Mouse (Mus musculus) kidney, adult 18-20 months (tissue): Measurements from ENCODE around the gene Rap1a.

ENCODE experiments used
- DNase-seq: peaks from one replicate; pipeline ENCODE4 v3.0.0; 2021

The Rap1a gene

DNA sequence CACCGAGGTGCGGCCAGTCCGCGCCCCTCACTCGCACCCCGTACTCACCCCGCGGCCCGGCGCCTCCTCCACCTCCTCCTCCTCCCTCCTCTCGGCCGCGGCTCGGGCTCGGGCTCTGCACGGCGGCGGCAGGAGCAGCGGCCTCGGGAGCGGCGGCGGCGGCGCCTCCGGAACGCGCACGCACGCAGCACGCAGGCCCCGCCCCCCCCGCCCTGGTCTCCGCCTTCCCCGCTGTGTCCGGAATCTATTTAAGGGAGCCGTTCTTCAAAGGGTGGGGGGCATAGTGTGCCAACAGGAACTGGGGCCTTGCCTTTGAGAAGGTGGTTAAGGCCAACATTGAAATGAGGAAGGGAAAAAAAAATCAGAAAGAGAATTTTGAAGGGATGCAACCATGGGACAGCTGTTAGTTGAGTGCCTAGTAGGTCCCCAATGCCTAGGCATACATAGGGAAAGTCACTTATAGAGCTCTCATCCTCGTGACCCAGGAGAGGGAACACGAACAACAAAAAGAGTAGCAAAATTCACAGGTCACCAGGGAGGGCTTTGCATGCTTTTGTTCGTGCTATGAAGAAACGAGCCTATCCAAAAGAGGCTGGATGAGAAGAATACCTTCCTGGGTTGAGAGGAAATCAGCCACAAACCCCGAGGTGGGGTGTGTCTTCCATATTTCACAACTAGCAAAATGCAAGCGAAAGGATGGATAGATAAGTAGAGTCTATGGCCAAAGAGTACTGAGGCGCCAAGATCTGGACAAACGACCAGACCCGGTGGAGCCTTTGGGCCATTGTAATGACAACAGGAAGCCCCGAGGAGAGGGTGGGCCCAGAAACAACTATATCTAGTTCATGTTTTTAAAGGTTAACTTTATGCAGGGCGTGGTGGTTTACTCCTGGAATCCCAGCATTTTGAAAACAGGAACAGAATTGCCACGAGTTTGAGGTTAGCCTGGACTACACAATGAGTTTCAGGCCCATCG lies at the start of gene Rap1a:
Gene Rap1a, minus strand, starts transcription at position 146 of the 976 bp plus-strand sequence.
- peak; percentile 82 for DNase-seq

DNA sequence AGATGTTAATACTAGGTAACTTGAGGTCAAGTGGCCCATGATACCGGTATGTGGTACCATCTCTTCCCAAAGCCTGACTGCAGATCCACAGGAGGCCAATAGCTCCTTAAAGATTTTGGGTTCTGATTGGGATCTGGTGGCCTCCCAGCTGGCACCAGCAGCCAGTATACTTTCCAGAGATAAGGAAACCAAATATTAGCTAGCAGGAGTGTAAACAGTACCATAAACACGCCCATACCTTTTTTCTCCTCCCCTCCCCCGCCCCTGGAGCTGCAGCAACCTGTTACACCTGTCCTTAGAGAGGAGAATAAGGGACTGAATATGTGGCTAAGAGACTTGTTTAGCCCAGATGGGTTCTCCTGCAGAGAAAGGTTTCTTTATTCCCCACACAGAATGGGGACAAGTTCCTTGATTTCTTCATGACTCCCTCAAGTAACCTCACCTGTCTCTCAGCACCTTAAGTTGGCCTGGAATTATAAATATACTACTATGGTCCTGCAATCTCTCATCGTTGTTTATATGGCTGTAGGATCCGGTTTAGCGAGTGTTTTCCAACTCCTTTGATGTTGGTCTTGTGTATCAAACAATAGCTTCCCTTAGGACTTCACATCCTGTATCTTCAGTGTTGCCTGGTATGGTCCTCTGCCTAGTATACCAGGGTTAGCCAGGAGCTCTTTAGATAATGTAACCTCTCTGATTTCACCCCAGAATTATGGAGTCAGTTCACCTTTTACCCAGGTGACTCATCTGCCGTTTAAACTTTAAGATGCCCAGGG lies 45.3 kb upstream of the Rap1a start:
- DNase-seq: no peak

DNA sequence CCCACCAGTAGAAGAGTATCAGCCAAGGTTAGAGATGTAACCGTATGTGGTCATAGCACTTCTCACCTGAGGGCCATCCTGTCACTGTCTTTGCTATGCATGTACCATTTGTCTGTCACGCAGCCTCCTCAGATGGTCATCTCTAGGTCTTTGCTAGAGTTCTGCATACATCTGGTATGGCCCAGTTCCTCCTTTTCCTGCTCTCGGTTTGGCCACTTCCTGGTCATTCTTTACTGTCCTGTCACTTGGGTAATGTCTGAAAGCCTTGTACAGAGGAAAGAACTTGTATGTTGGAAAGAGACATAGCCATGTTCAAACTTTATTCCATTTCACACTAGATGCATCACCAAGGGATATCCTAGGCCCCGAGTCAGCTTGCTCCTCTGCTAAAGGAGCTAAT lies 38.7 kb upstream of the Rap1a start:
- no peak for DNase-seq

DNA sequence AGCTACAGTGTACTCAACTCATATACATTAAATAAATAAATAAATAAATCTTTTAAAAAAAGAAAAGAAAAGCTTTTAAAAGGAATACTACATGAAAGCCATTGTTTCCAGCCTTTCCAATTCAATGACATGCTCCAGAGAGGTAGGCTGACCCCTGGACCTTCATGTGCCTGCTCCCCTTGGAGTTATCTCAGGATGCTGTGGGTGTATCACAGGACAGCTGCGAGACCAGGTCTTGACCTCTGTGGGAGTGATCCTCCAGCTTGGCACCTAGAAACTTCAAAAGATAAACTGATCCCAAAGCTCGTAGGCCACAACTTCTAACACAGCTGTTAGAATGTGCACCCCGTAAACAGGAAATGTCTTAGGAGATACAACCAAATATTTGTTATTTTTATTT lies 37.5 kb upstream of the Rap1a start:
- no peak for DNase-seq

DNA sequence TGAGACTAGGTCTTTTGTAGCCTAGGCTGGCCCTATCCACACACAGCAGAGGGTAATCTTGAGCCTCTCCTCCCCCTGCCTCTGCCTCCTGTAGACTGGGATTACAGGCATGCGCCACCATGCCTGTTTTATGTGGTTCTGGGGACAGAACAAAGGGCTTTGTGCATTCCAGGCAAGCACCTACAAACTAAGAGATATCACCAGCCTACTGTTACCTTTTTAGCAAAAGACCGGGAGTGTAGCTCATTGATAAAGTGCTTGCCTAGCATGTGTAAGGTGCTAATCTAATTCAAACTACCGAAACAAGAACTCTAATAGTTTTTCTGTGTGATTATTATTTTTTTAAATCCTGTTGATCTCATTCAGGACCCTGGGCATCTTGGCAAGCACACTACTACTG lies 35.7 kb upstream of the Rap1a start:
- DNase-seq: no peak

DNA sequence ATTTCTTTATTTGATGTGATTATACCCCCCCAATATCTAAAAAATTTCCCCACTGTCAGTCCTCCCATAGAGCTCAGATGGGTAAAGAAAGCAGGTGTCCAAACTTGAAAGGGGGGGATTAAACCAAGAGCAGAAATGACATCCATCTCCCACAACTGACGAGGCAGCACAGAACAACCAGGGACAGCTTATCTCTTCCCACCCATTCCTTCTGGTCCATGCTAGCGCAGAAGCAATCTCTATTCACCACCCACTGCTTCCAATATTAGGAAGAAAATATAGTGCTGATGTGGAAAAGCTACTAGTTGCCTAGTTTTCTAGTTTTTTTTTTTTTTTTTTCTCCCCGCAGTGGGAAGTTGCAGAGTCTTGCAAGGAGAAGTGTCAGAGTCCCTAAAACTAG lies 34.7 kb upstream of the Rap1a start:
- no peak for DNase-seq

DNA sequence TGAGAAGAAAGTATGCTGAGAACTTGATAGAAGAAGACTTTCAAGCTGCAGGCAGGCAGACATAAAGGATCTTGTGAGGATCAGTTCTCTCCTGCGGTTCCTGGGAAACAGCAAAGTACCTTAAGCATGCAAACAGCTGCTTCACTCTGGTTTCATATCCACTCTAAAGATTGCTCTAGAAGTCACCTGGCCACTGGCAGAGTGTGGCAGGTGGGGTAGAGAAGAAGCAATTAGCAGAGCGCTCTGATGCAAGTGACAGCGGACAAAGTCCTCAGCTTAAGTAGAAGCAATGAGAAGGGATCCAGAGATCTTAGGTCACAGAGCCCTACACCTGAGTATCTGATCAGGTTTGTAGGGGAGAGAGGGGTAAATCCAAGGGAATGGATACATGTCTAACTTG lies 30.4 kb upstream of the Rap1a start:
- no peak for DNase-seq

DNA sequence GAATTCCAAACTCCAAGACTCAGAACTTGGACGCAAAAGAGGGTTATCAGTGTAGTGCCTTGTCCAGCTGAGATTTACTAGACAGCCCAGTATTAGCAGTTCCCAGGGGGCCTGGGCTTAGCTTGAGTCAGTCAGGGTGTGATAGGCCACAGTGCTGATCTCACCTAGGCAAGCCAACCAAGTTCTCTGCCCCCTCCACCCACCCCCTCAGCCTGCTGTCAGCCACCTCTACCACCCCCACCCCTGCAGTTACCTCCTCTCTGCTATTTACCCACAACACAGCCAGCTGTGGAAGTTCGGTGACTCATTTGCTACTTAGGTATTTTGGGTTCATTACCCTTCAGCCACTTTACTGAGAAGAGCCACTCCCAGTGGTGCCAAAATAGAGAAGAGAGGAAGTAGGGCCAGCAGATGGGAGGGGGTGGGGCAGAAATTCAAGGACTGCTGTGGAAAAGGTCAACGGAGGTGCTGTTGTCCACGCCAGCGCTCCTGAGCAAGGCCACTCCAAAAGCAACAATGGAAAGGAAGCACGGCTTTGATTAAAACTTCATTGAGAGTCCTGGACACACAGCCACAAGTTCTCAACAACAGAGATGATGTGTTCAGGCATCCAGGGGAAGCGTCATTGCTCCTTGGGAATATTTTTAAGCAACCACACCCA lies 24.5 kb upstream of the Rap1a start:
- peak; percentile 11 for DNase-seq

DNA sequence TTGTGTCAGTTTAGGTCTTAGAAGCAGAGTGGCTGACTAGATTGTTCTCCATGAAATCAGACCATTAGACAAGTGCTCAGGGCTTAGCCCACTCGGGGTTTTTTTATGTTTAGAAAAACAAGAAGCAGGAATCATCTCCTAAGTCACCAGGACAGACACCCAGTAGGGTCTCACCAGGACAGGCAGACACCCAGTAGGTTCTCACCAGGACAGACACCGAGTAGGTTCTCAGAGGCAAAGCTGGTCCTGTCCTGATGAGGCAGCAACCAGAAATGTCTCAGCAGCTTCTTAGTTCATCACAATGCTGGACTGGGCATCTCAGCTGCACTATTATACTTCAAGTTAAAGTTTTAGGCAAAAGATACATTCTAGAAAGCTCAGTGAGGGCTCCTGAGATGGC lies 23.6 kb upstream of the Rap1a start:
- no peak for DNase-seq

DNA sequence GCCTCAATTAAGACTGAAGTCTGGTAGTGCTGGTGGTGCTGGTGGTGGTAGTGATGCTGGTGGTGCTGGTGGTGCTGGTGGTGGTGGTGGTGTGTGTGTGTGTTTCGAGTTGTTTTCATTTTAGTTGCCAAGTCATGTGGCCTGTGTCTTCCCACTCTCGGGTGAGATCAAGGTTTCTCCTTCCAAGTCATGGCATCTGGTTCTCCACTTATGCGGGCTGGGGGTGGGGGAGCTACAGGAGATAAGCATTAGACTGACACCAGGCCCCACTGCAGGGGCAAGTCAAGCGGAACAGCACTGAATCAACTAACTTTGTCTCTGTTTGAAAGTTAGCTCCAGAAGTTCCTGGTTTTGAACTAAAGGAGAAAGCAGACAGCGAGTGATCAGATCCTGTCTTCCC lies 23.0 kb upstream of the Rap1a start:
- no peak for DNase-seq

DNA sequence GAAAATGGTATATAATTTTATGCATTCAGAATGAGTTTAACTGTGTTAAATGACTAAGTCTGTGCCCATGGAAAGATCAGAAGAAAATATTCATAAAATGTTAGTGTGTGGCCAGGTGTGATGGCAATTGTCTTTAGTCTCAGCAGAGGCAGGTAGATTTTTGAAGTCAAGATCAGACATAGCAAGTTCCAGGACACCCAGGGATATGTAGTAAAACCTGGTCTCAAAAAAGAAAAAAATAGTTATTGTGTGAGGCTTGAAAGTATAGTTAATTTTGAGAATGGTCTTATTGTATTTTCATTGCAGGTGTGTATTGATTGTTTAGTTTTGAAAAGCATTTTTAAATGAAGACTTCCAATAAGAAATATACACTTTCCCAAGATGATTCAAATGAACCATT lies 22.5 kb upstream of the Rap1a start:
- DNase-seq: no peak

DNA sequence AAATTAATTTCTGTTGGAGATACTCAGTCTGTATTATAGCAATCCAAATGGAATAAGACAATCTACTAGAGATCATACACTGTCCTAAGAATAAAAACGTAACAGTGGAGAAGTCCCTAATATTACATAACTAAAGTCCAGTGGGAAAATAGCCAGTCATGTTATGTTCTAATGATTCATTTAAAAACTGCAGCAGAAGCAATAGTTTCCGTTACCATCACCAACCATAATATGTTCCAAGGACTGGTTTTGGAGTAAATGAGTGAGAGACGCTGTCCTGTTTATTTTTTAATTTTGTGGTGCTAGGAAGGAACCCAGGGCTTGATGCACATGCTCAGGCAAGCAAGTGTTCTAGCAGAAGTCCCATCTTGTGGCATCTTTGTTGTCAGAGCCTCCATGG lies 20.4 kb upstream of the Rap1a start:
- DNase-seq: no peak

DNA sequence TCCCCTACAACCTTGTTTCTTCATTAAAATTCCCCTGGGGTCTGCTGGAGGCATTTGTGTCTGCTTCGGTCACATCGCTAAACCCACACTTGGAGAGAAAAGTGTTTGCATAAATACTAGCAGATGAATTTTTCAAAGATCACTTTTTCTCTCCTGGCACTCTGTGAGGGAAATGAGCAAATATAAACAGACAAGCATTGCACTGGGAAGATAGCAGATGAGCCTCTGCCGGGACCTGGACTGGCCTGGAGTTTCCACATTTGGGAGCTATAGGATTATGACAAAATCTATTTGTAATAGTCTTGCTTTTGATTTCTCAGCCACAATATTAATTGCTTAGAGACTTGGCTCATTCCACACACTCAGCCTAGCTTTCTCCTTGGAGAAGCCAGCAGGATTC lies 19.1 kb upstream of the Rap1a start:
- no peak for DNase-seq

DNA sequence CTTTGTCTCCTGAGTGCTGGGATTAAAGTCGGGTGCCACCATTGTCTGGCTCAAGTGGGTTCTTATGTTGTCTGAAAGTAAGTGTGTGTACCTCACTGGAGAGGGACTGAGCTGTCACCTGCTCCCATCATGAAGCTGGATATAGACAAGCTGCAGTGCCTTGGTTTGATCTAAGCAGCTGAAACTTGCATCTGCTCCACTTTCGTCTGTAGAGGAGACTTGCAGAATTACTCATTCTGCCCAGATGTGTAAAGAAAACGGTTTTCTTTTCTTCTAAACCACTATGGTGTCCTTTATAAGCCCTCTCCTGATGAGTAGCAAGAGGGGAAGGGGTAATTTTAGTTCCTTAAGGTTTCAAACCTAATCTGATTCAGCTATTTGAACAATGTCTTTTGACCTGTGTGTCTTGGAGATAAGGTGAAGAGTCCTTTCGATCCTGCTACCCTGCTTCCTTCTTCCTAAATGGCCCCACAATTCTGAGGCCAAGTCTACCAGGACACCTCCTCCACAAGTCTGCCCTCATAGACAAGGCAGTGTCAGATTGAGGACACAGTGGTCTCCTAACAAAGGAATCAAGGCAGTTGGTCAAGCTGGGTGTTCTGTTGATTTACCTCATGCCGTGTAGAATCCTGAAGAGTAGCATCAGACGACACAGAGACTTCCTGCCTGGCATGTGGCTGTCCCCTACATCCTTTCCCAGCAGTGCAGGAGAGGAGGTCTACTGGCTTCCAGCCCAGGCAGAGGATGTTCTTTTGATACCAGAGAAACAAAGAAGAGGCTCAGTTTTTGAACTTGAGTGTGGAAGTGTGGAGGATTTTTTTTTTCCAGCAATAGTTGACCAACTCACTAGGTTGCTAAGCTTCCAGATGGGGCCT lies 17.2 kb upstream of the Rap1a start:
- no peak for DNase-seq

DNA sequence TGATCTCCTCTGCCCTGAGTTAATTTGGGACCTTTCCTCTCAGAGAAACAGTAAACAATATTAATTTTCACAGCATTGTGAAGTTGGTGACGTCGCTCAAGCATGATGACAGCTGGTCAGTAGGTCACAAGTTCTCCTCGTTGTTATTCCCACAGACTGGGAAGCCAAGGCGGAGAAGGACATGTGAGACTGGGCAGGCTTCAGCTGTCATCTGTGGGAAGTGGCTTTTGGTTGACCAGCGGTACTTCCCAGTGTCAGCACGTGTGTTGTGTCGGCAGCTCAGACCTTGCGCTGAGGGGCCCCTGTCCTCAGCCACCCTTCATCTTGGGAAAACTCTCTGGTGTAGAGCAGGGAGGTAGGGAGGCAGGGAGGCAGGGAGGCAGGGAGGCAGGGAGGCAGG lies 15.0 kb upstream of the Rap1a start:
- DNase-seq: no peak

DNA sequence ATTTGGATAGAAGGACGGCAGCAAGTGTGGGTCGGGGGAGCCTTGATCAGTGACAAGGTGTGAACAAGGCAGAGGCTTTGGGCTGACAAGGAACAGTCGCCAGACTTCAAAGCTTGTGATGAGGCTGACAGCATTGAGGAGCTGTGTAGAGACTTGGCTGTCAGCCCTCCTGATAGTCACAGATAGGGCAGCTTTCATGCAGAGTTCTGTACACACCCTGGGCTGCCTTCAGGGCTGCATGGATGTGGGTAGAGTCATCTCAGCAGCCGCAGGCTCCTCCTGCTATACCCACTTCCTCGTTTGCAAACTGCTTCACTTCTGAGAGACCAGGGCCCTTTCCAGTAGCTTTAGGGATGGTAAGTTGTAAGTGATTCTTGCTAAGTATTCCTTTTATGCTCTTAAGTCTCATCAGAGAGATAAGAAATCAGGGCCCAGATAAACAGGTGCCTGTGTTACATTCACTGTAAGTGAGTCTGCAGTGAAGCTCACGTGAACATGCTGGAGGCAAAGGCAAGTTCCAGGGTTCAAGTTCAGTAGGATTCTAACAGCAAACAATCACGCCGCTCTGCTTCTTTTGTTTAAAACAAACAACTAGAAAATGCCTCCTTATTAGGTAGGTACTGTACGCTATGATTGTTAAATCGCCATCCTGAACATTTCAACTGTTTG lies 14.2 kb upstream of the Rap1a start:
- DNase-seq: no peak

DNA sequence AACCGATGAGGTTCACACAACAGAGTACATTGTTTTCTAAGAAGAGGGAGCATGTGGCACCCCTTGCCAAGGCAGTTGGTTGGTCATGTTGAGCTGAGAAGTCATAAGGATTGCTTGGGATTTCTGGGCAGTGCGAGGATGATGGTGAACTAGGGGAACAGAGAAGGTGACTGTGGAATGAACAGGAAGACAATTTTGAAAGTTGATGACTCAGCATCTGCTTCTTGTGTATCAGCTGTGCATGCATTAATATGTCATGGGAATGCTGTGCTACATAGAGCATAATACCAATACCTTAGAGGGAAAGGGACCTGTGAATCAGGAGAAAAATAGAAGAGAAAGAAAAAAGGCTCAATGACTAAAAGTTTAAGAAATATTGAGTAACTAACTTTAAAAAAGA lies 10.0 kb upstream of the Rap1a start:
- DNase-seq: no peak

DNA sequence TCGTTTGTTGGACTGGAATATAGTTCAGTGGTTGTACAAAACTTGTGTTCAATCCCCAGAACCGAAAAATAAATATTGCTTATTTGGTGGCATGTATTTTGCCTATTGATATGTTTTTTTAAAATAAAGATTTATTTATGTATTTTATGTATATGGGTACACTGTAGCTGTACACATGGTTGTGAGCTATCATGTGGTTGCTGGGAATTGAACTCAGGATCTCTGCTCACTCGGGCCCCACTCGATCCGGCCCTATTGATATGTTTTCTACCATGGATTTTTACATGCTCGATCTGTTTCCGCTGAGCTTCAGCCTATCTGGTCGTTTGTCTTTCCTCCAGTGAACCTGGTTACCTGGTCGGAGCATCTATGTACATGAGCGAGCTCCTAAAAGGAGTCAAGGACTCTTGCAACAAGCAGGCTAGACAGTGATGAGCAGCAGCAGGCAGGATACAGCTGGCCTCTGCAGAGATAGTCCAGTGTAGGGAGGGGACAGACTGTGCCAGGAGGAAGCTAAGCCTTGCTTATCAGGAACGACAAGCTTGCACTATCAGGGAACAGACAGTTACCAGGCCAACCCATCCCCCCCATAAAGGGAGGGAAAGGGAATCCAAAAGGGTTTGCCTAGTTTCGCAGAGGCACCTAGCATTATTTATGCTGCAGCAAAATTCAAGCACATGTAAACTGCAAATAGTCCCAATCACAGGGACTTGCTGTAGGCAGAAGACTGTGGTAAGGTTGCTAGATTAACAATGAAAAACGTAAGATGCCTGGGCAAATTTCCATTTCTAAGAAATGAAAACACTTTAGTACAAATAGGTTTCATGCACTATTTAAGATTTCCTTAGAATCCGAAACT lies 7.3 kb upstream of the Rap1a start:
- no peak for DNase-seq

DNA sequence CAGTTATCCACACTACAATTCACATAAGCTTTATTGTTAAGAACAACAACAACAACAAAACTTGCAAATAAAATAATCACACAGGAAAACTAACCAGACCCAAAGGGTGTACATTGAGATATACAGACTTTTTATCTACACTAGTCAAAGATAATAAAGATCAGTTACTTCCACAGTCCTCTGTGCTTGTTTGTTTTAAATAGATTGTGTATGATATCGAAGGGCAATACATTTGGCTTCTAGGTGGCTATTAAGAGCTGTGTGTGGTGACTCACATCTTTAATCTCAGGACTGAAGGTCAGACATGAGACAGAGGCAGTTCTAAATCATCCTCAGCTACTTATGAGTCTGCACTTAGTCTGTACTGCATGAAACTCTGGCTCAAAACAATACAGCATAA lies 6.5 kb upstream of the Rap1a start:
- no peak for DNase-seq

DNA sequence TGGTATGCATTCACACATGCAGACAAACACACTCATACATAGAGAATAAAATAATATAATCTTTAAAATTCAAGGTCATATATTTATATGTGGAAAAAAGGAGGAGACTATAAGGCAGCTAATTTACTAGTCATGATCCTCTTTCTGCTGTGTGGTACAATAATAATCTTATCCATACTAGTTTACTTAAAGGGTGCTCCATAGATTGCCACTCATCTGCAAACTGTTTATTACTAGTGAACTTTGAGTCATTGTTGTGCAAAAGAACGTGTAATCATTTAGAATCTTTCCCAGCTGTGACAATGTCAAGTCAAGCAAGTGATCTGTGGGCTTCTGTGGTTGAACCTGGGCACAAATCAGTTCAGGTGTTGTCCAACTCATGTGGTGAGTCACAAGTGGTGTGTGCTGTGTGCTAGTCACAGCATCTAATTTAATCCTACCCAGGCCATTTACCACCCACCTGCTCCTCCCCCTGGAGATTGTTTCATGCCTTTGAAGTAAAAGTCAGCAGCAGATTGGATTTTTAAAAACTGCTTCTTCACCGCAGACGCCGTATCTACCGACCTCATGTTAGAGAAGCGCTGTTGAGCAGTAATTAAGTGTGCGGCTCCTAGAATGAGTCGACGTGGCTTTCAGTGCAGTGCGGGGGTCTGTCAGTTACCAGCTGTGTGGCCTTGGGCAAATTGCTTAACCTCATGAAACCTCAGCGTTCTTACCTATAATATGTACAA lies 5.5 kb upstream of the Rap1a start:
- DNase-seq: no peak
